Mouse (Mus musculus) retina, adult 2 months (tissue): ENCODE results near the gene Tac2.

Experiments
- DNase-seq: peaks from one replicate; pipeline ENCODE4 v3.0.0-alpha.2; 2012; ENCODE audit warnings: low read depth, low spot score

Tac2 gene

DNA sequence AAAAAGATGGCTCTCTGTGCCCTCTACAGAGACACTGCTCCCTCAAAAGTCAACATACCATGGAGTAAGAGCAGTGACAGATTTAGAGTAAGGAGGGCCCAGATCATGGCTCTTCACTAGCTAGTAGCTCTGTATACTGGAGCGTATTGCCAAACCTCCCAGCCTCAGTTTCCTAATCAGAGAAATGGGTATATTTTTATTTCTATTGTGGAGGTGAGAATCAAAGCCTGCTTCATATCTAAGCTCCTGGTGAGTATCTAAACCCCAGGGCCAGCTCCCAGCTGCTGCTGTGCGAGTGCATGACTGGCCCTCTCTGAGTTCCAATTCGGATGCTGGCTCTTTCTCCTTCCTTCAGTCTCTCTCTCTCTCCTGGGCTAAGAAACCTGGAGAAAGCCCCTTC is at the start of gene Tac2:
TSS of gene Tac2 (plus strand) at position 301 of the 400 bp plus-strand sequence.
- DNase-seq, result no peak

DNA sequence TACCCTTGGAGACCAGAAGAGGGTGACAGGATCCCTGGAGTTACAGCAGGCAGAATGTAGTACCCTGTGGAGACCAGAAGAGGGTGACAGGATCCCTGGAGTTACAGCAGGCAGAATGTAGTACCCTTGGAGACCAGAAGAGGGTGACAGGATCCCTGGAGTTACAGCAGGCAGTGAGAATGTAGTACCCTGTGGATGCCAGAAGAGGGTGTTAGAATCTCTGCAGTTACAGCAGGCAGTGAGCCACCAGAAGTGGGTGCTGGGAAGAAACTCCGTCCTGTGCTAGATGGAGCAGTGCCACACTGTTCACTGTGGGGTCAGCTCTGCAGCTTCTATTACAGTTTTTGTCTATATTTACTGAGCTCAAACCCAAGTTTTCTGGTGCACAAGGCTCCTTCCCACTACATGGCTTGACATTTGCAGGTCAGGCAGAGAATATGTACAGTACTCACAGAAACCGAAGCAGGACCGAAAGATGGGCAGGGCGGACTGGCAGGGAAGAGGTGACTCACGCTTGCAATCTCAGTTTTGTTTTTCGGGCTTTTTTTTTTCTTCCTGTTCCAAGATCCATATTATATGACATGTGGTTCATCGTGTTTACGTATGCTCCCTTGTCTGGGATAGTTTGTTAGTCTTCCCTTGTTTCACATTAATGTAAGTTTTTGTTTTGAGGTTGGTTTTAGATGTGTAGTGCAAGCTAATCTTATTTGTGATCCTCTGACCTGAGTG is 49.3 kb upstream of the Tac2 start:
- DNase-seq, result peak; percentile 80

DNA sequence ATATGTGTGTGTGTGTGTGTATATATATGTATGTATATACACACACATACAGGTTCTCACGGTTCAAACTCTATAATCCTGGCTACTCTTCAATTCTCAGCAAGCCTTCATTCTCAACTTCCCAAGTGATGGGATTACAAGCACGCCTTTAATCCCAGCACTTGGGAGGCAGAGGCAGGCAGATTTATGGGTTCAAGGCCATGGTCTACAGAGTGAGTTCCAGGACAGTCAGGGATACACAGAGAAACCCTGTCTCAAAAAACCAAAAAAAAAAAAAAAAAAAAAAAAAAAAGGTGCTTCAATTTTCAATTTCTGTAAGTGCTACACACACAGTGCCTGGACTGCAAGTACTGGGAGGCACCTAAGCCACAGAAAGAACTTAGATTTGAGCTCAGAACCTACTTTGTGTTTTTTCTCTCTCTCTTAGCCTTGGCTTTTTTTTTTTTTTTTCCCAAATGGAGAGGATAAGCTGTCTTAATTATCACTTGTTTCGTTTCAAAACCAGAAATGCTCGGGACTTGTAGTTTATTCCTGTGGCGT is 48.3 kb upstream of the Tac2 start:
- no peak for DNase-seq

DNA sequence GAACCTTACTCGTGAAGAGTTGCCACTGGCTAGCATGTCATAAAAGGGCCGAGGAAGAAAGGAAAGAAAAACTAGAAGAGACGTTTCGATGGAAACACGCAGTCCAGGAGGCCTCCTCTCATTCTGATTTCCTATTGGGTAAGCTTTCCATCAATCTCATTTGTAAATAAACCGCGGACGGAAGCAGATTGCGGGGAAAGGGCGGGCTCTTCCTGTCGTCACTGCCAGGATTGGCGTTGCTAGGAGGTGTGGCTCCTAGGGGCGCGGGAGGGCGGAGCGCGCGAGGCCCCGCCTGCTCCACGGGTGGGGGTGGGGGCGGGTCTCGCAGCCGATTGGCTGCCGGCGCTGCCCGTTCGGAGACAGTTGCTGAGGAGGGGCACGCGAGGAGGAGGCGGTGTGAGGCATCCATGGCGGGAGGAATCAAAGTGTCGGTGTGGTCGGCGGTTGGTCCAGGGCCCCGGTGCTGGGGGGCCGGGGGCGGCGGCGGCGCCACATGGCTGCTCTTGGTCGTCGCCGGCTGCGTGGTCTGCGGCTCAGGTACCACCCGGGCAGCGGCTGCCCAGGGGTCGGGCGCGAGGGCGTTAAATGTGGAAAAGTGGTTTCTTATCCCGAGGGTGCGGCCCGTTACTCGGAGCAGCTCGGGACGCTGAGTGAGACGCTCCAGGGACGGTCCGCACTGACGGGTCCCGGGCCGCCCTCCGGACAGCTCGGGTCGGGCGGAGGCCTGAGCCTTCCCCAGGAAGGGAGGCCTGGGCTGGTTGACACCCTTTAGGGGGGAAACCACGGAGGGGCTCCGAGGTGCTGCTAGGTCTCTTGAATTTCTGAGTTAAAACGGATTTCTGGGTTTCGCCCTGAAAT is 47.4 kb upstream of the Tac2 start:
- DNase-seq, result peak; percentile 96

DNA sequence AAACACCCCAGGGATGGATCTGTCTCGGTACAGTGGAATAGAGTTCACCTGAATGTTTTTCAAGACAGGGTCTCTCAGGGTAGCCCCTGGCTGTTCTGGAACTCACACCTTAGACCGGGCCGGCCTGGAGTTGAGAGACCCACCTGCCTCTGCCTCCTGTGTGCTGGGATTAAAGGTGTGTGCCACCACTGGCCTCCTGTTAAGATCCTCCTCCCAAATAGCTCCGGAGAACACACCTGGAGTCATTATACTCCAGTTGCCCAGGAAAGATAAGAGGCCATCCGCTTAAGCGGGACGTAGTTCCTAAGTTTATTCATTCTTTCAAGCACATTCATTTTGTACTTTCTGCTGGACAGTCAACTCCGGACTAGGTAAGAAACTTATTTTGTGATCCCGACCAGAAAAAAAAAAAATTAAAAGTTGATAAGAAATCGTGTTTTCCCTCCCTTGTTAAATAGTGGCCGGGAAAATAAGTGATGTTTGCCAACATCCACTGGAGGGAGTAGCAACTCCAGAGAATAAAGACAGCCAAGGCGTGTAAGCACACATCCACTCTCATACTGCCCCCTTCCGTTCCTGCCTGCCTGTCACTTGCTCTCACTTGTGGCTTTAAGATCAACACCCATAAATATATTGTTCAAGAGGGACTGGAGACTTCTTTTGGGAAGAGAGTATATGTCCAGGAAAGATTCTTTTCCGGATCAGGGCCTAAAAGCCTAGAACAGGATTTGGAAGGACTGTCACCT is 46.5 kb upstream of the Tac2 start:
- no peak for DNase-seq

DNA sequence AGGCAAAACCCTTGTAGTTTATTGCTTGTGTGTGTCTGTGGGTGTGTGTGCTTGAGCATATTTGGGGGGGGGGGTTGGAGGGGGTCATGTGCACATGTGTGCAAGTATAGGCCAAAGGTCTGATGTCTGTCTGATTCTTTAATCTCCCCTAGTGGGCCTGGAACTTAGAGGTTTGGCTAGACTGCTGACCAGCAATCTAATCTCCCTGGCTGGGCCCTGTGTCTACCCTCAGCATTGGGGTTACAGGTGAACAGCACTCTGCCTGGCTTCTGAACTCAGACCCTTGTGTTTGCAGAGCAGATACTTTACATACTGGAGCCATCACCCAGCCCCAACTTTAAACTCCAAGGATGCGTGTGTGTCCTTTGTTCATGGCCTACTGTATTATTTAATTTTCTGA is 45.1 kb upstream of the Tac2 start:
- DNase-seq, result no peak

DNA sequence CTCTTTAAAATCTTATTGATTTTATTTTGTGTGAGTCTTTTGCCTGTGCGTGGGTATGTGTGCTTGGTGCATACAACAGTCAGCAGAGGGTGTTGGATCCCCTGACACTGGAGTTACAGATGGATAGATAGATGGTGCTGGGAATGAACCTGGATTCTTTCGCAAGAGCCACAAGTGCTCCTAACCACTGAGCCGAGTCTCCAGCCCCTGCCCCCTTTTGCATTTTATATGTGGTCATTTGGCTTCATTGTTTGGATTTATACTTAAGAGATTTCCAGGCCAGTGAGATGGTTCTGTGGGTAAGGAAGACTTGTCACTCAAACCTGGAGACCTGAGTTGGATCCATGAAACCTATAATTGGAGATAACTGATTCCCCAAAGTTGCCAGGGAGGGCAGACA is 44.4 kb upstream of the Tac2 start:
- DNase-seq, result no peak

DNA sequence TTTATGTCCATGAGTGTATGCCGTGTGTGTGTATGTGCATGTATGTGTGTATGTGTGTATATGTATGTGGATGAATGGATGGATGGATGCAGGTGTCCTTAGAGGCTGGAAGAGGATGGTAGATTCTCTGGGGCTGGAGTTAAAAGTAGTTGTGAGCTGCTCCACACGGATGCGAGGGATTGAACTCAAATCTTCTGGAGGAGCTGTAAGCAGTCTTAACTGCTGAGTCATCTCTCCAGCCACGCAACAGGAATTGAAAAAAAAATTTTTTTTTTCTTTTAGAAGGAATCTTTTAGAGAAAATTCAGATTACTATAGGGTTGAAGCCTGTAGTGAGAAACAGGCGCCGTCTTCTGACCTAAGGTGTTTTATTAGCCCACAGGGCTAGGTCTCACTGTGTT is 41.4 kb upstream of the Tac2 start:
- no peak for DNase-seq

DNA sequence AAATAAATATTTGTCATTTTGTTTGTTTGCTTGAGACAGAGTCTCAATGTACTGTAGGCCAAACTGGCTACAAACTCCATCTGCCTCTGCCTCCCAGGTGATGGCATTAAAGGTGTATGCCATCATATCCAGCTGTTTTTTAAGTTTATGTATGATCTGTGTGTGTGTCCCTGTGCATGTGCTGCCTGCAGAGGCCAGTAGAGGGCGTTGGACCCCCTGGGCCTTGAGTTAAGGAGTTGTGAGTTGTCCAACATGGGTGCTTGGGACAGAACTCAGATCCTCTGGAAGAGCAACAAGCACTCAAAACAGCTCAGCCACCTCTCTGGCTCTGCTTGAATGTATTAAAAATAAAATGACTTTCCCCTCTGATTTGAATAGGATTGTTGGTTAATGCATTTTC is 33.2 kb upstream of the Tac2 start:
- no peak for DNase-seq

DNA sequence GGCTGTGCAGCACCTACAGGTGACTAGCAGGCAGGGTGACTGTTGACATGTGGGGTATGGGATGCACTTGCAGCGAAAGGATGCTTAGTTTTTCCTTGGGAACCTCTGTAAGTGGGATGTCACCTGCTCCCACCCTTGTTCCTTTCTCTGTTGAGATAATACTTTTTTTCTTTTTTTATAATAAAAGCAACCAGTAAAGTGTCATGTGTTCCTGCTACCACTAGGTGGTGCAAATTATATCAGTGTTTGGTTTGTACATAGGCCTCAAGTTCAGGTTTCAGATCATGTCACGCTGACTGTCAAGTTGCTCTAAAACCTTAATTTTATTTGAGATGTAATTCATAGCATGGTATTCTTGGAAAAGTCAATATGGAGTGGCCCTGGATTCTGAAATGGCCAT is 29.6 kb upstream of the Tac2 start:
- DNase-seq, result no peak

DNA sequence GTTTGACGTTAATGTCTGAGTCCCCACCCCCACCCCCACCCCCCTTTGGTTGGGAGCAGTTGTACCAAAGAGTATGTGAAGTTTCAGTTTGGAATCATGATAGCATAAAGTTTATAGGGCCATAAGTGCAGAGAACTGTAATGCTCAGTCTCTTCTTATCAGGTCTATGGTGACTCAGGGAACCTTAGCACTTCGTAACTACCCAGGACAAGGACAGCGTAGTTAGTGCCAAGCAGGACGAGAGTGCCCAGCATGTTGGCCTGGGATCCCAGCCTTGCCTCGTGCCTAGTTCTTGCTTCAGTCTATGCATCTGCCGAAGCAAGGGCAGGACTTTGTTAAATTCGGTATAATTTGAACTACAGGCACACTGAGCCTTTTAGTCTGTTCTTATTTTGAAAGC is 28.5 kb upstream of the Tac2 start:
- DNase-seq, result no peak

DNA sequence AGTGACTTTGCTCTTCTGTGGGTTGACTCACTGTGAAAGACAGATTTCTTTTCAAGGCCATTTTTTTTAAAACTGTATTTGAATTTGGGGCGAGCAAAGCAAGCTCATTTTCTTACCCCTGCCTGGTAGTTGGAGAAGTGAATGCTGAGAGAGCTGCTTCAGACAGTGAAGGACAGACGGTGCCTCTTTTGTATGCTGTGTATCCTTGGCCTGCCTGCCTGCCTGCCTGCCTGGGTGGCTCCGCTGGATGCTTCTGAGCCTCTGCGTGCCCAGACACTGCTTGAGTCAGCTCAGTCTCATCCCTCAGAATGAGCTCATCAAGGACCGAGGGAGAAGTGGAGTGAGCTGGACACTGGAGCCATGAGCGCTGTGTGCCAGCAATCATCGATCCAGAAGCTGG is 25.3 kb upstream of the Tac2 start:
- no peak for DNase-seq

DNA sequence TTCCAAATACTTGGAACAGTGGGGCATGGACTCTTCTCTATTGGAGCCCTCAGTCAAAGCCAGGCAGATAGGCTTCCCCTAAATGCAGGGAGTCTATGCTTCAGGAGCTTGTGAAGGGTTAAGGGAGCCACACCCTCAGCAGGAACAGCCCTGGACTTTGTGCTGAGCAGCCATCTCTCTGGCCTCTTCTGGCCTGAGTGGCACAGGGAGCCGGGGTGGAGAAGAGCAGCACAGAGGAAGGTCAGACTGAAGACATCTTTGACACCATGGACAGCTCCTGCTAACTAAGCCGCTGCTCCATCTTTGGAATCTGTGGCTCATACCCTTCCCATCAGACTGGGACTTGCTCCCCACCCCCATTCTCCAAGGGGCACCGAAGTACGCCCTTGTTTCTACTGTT is 21.0 kb upstream of the Tac2 start:
- DNase-seq, result no peak

DNA sequence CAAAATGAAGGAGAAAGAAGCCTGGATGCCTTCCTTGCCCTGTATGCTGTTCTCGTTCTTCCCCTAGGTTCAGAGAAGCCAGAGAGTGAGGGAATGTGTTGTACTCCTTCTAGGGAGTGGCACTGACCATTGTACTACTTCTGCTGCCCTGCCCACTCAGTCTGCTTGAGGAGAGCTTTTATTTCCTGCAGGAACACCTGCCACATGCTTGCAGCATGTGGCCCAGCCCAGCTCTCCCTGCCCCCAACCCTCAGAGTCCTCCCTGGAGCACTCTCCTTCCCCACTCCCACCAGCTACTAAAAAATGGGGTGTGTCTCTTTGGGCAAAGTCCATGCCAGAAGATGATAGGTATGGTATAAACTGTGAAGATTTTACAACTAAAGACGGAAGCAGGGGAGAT is 20.0 kb upstream of the Tac2 start:
- no peak for DNase-seq

DNA sequence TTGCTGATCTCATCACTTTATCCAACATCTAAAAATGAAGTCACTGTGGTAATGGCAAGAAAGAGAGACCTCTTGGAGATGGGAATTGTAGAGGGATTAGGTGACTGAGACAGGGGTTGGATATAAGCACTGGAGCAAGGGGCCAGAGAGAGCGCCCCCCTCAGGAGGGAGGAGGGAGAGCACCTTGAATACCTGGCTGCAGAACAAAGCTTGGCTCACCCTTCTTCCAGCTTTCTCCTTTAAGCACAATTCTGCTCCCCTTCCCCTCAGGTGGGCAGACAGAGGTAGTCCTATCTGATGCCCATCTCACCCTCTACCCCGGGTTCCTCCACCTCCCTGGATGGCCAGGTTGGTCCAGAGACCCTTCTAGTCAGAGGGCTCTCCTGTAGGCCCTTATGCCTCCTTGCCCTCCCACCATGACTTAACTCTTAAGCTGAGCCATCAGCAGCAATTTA is 19.5 kb upstream of the Tac2 start, which contains the start of gene Myo1a:
TSS of gene Myo1a (plus strand) at position 405 of the 455 bp plus-strand sequence.
- DNase-seq, result no peak

DNA sequence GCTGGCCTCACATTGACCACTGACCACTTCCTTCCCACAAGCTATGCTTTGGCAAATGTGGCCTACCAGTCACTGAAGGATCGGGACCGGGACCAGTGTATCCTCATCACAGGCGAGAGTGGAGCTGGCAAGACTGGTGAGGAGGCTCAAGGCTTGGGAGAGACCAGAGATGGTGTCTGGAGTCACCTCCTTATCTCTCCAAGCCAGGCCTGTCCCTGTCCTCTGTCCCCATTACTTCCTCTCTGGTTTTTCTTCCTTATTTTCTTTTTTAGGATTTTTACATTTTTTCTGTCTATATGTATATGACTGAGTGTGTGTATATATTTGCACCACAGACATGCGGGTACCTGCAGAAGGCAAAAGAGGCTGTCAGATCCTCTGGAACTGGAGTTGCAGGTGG is 18.5 kb upstream of the Tac2 start:
- DNase-seq, result no peak

DNA sequence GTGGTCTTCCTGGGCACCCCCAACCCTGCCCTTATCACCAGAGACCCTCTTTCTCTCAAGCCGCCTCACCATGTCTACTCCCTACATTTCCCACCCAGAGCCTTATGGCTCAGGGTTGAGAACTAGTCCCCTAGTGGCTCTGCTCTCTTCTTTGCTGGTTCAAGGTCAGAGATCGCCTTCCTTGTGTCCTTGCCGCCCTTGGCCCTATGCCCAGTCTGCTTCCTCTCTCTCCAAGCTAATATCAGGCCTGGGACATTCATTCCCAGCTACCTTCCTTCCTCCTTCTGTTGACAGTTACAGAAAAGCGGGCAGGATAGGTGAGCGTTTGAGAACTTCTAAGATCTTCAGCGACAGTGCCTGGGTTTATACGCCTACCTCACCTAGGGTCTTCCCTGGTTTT is 16.6 kb upstream of the Tac2 start:
- no peak for DNase-seq

DNA sequence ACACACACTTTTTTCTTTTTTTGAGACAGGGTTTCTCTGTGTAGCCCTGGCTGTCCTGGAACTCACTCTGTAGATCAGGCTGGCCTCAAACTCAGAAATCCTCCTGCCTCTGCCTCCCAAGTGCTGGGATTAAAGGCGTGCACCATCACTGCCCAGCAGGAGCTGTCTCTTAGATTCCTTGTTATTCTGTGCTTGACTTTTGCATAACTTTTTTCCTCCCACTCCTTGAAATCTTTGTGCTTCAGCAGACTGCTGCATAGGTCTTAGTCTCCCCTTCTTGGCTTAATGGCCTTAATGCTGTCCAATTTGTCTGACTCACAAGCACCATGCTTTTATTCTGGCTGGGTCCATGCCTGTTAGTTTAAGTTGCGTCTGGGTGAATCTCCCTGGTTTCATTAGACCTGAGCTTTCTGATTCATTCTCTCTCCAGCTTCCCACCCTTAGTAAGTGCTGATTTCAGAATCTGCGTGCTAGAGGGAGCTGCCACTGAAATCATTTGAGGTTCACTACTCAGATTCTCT is 15.4 kb upstream of the Tac2 start:
- no peak for DNase-seq

DNA sequence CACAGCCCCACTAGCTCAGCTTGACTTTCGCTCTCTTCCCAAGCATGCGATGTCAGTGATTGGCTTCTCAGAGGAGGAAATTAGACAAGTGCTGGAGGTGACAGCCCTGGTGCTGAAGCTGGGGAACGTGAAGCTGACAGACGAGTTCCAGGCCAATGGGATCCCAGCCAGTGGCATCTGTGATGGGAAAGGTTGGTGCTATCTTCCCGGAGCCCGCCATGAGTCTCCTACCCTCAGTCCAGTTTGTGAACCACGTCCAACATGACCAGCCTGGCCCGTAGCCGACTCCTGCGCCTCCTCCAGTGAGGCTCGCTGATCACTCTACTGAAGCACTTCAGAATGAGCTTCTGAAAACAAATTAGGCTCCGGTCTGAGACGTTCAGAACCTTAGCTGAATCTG is 13.9 kb upstream of the Tac2 start:
- DNase-seq, result no peak

DNA sequence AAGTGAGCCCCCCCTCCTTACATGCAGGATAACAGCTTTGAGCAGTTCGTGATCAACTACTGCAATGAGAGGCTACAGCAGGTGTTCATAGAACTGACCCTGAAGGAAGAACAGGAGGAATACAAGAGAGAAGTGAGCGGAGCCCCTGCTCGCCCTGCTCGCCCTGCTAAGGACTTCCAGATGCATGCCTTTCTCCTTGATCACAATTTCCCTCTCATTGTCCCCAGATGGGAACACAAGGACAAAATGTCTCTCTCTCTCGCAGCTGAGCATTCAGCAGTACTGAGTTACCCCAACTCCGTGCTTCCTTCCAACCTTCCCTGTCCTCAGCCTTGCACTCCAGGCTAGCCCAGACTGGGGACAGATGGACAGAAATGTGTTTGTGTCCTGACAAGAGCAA is 11.5 kb upstream of the Tac2 start:
- DNase-seq, result no peak

DNA sequence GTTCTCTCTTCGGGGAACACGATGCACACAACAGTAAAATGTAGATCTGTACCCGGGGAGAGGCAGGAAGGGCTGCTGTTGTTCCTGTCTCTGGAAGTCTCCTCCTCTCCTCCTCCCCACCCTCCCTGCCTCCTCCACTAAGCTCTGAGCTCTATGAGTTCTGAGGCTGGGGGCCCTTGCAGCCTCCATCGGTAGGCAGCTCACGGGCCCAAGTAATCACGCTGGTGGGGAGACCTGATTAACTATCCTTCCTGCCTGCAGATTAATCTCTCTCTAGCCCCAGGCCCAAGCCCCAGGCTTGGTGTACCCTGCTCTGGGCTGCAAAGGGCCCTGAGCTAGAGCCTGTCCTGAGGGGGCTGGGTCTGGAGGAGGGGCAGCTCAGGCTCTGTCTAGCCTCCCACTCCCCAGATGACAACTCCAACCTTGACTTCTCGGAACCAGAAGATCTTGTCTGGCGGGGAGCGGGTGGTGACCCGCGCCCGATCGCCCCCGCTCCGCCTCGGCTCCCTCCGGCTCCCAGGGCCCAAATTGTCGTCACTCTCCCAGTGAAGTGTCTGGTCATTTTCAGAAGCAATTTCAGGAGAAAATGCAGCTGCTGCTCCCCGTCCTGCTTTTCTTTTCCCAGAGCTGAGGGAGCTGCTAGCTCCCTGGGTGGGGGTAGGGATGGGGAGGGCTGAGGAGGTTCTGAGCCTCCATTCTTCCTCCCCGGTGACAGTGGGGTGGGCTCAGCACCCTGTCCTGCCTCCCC is 2.4 kb upstream of the Tac2 start:
- DNase-seq, result no peak
